Mouse (Mus musculus) stomach, postnatal 0 days (tissue): ENCODE data around the gene E030018B13Rik.

Source experiments
- CTCF ChIP-seq: IDR thresholded peaks from 2 replicates; pipeline ENCODE4 v1.5.1; 2016; ENCODE audit warnings: antibody characterized with exemption, low read depth, mild to moderate bottlenecking, moderate library complexity
- EP300 ChIP-seq: optimal IDR thresholded peaks from 2 replicates; pipeline ENCODE3; 2016; ENCODE audit warnings: antibody characterized with exemption

DNA sequence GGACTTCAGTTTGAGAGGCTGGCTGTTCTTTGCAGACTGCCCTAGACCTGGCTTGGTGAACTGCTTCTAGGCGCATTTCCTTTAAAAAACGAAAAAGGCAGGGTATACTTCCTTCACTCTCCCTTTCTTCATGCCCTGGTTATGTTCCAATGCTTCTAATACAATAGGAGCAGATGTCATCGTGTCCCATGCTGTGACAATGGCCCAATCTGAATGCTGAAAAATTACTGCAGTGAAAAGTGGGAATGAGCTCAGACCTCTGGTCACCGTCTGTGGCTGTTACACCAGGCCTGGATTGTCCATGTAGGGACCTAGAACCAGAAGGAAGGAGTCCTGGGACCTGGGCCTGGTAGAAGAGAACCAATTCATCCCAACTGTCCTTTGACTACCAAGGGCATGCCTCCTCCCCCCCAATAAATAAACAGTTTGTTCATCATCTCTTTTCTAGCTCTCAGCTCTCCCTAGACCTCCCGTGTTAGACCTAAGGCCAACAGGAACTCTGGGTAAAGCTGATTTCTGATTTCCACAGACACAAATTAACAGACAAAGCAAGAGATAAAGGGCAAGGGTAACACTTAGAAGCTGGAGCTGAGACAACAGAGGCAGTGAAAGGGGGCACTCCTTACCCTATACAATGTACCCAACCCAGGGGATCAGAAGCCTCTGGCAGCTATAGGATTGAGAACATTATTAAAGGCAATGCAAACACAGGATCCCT is 8.7 kb upstream of the E030018B13Rik start:
- TF ChIP-seq EP300 (no peak), CTCF (no peak)
